Mouse (Mus musculus): ENCODE measurements around the gene 4921504E06Rik. TPM values are rescaled to one million over a fixed set of nuclear protein-coding genes. Genes with fewer than 3 reads are reported as not detected.
A peak's percentile ranks its signal among the peaks of the same experiment; 100 is the strongest.

The 4921504E06Rik gene
- polyA plus RNA-seq, 1 experiment from 2014 or later = not detected

- WGBS = 85% methylated on average over 1 of the region's 1 CpGs
- Histone ChIP-seq H3K4me3 (ENCODE audit: low read depth, low read length) (no peak overlapping the region), H3K36me3 (ENCODE audit: control insufficient read depth, insufficient read depth, low read length) (no peaks in the 10 kb centered on the region), H3K9ac (ENCODE audit: low read depth, low read length) (no peak overlapping the region), H3K27ac (ENCODE audit: low read length) (no peak overlapping the region), H3K4me1 (ENCODE audit: control insufficient read depth, insufficient read depth, low read length) (0 out of 2 replicates have a peak, but pooled peaks cover 5% of the 10 kb centered on the region), H3K27me3 (ENCODE audit: control insufficient read depth, insufficient read depth, low read depth, low read length) (peaks cover 18% of the 10 kb centered on the region), H3K9me3 (replicated peaks; ENCODE audit: control insufficient read depth, low read length, poor library complexity, severe bottlenecking) (no peaks in the 10 kb centered on the region), H3K4me2 (ENCODE audit: low read length) (no peak overlapping the region)
- peak; percentile 71 for ATAC-seq
Measured at GRCm38 (mm10) chr2:19419686-19420345, 133.9 kb downstream of the 4921504E06Rik start.

- Histone ChIP-seq H3K27ac (ENCODE audit: low read length) (no peak overlapping the region), H3K36me3 (ENCODE audit: control insufficient read depth, insufficient read depth, low read length) (no peaks in the 10 kb centered on the region), H3K9ac (ENCODE audit: low read depth, low read length) (no peak overlapping the region), H3K4me1 (ENCODE audit: control insufficient read depth, insufficient read depth, low read length) (0 out of 2 replicates have a peak, but pooled peaks cover 5% of the 10 kb centered on the region), H3K4me2 (ENCODE audit: low read length) (no peak overlapping the region), H3K27me3 (ENCODE audit: control insufficient read depth, insufficient read depth, low read depth, low read length) (peaks cover 9% of the 10 kb centered on the region; the same call in 1 of the 2 replicates), H3K4me3 (ENCODE audit: low read depth, low read length) (no peak overlapping the region), H3K9me3 (replicated peaks; ENCODE audit: control insufficient read depth, low read length, poor library complexity, severe bottlenecking) (no peaks in the 10 kb centered on the region)
- ATAC-seq = no peak
- 67% methylated on average over 6 of the region's 6 CpGs for WGBS
Measured at GRCm38 (mm10) chr2:19416066-19416465, 137.6 kb downstream of the 4921504E06Rik start.

GRCm38 (mm10) chr2:19415063-19415521 is 138.6 kb downstream of the 4921504E06Rik start:
- peak overlapping the region; percentile 55 for H3K4me2 ChIP-seq (ENCODE audit: low read length)
- H3K27ac ChIP-seq (ENCODE audit: low read length) = no peak overlapping the region
- H3K9me3 ChIP-seq (replicated peaks; ENCODE audit: control insufficient read depth, low read length, poor library complexity, severe bottlenecking) = no peaks in the 10 kb centered on the region
- peak; percentile 81 for ATAC-seq
- whole genome bisulfite sequencing = 2% methylated on average over 6 of the region's 6 CpGs
- H3K4me1 ChIP-seq (ENCODE audit: control insufficient read depth, insufficient read depth, low read length) = 0 out of 2 replicates have a peak, but pooled peaks cover 4% of the 10 kb centered on the region
- H3K27me3 ChIP-seq (ENCODE audit: control insufficient read depth, insufficient read depth, low read depth, low read length) = peaks cover 9% of the 10 kb centered on the region; the same call in 1 of the 2 replicates
- peak overlapping the region; percentile 36 for H3K9ac ChIP-seq (ENCODE audit: low read depth, low read length)
- no peaks in the 10 kb centered on the region for H3K36me3 ChIP-seq (ENCODE audit: control insufficient read depth, insufficient read depth, low read length)
- H3K4me3 ChIP-seq (ENCODE audit: low read depth, low read length) = peak overlapping the region; percentile 35

GRCm38 (mm10) chr2:19414222-19414965 is 139.3 kb downstream of the 4921504E06Rik start:
- peak overlapping the region; percentile 35 for H3K4me3 ChIP-seq (ENCODE audit: low read depth, low read length)
- peaks cover 9% of the 10 kb centered on the region; the same call in 1 of the 2 replicates for H3K27me3 ChIP-seq (ENCODE audit: control insufficient read depth, insufficient read depth, low read depth, low read length)
- H3K4me1 ChIP-seq (ENCODE audit: control insufficient read depth, insufficient read depth, low read length) = no peaks in the 10 kb centered on the region
- peak overlapping the region; percentile 36 for H3K9ac ChIP-seq (ENCODE audit: low read depth, low read length)
- H3K27ac ChIP-seq (ENCODE audit: low read length) = no peak overlapping the region
- no peaks in the 10 kb centered on the region for H3K9me3 ChIP-seq (replicated peaks; ENCODE audit: control insufficient read depth, low read length, poor library complexity, severe bottlenecking)
- peak; percentile 74 for ATAC-seq
- 20% methylated on average over 19 of the region's 19 CpGs for WGBS
- no peaks in the 10 kb centered on the region for H3K36me3 ChIP-seq (ENCODE audit: control insufficient read depth, insufficient read depth, low read length)
- H3K4me2 ChIP-seq (ENCODE audit: low read length) = peak overlapping the region; percentile 55

Other genes starting within 250 kb of the 4921504E06Rik start
- gene Msrb2, start 182.5 kb downstream of the 4921504E06Rik start, polyA plus RNA-seq (2015; fragmentation: Nextera tagmentation; extraction: Ambion mirVana) = 6.7 TPM in 2 replicates
- 0.14 TPM in 1 of 2 replicates, not detected in the other for gene Ptf1a, start 108.3 kb downstream of the 4921504E06Rik start, polyA plus RNA-seq (2015; fragmentation: Nextera tagmentation; extraction: Ambion mirVana)
- gene Otud1, start 103.8 kb upstream of the 4921504E06Rik start, polyA plus RNA-seq (2015; fragmentation: Nextera tagmentation; extraction: Ambion mirVana) = 0.80 and 1.1 TPM in 2 replicates